Mouse (Mus musculus) heart, embryonic 15.5 days (tissue): ENCODE measurements around the gene Mettl3. TPM values are rescaled to one million over a fixed set of nuclear protein-coding genes. Genes with fewer than 3 reads are reported as not detected.
"Not testable (repeated sequence)": the region's sequence is repeated elsewhere in the genome, so short reads cannot be mapped to it uniquely, and the experiment has no call there.

ENCODE experiments used
- ATAC-seq: fragments of 200-750 bp; cut with Nextera tagmentation; replicated peaks from 2 replicates; pipeline ENCODE4 v1.8.0; 2017; ENCODE audit warnings: low read depth, moderate TSS enrichment; ENCODE audit not compliant: insufficient number of reproducible peaks, insufficient read depth, low FRiP score
- H3K27ac ChIP-seq: fragments of 300-500 bp; sonication (generic); 2 replicates; pipeline ENCODE4 v1.5.1; 2015; ENCODE audit warnings: mild to moderate bottlenecking, inconsistent platforms
- H3K27me3 ChIP-seq: fragments of 300-500 bp; sonication (generic); 2 replicates; pipeline ENCODE4 v1.6.1; 2015; ENCODE audit warnings: inconsistent platforms
- H3K36me3 ChIP-seq: fragments of 300-500 bp; sonication (generic); 2 replicates; pipeline ENCODE4 v1.6.1; 2015; ENCODE audit warnings: mild to moderate bottlenecking, inconsistent platforms
- H3K4me1 ChIP-seq: fragments of 300-500 bp; sonication (generic); replicated peaks from 2 replicates; pipeline ENCODE4 v1.6.1; 2015; ENCODE audit warnings: inconsistent platforms
- H3K4me2 ChIP-seq: fragments of 300-500 bp; sonication (generic); 2 replicates; pipeline ENCODE4 v1.6.1; 2015; ENCODE audit warnings: inconsistent platforms, mild to moderate bottlenecking, moderate library complexity
- H3K4me3 ChIP-seq: fragments of 300-500 bp; sonication (generic); 2 replicates; pipeline ENCODE4 v1.5.1; 2015; ENCODE audit warnings: mild to moderate bottlenecking, inconsistent platforms
- H3K9ac ChIP-seq: fragments of 300-500 bp; sonication (generic); 2 replicates; pipeline ENCODE4 v1.6.1; 2015; ENCODE audit warnings: mild to moderate bottlenecking, inconsistent platforms
- H3K9me3 ChIP-seq: fragments of 300-500 bp; sonication (generic); replicated peaks from 2 replicates; pipeline ENCODE4 v1.6.1; 2016; ENCODE audit warnings: inconsistent platforms
- WGBS: fragments of 180-500 bp; shearing (Covaris S2); methylation state at CpG from one replicate; pipeline ENCODE4 v1.1.7; 2015; ENCODE audit warnings: mixed read lengths; 5-methylcytosine and 5-hydroxymethylcytosine counted together
- polyA plus RNA-seq: library from polyadenylated mRNA; unstranded; fragments of >200 nt; fragmentation: Nextera tagmentation; extraction: Ambion mirVana; gene quantifications from 2 replicates; pipeline ENCODE4 v1.2.1, GENCODE M21; 2015

The Mettl3 gene
- polyA plus RNA-seq, 1 experiment from 2014 or later = 23.5 TPM

DNA sequence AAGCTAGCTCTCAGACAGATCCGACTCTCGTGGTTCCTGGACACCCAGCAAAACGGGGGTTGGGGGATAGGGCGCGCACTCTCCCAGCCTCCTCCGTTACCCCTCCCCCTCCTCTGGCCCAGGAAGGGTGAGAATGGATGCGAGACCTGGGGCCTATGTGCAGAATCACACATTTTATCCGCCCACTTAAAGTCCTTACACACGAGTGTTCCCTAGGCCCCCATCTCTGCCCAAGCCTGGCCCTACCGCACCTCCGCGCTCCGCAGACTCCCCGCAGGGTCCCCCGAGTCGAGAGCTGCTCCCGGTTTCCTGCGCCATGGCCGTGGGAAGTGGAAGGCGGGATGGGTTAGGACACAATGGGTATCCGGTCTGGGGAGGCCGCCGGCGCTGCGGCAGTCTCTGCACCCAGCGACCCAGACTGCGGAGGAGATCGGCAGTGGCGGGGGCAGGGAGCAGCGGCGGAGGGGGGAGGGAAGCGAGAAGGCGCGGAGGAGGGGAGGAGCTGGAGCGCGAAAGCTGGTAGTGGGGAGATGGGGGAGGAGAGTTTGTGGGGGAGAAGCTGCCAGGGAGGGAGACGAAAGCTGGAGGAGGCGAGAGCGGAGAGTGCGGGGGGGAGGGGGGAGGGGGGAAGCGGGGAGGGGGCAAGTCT, 11.0 kb upstream of the Mettl3 start:
- peak; percentile 81 for ATAC-seq
- under 1% methylated on average over 34 of the region's 41 CpGs for WGBS

DNA sequence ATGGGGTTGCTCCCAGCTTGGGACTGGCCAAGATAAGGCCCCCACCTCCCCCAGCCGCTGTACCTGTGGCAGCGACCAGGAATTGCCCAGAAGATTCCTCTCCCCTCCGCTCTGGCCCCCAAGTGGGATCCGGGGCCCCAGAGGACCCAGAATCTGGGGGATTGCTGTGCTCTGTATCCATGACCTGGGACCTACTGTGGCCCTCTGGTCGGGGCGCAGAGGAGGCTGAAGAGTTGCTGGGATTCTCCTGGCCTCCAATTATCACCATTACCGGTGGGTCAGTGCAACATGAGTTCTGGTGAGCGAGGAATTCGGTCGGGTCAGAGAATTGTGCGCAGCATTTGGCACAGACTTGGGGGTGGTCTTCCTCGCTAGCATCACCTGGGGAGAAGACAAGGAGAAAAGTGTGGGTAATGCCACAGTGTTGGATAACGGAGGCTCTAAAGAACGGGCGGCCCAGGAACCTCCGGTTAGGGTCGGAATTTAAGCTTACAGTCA, 10.4 kb upstream of the Mettl3 start:
- WGBS = 3% methylated on average over 17 of the region's 17 CpGs

More for the DNA sequence above, 11.0 kb upstream of the Mettl3 start:
- Histone ChIP-seq H3K9ac (peak overlapping the region; percentile 84), H3K9me3 (no peaks in the 10 kb centered on the region), H3K27me3 (no peaks in the 10 kb centered on the region), H3K4me2 (peak overlapping the region; percentile 78), H3K4me1 (peaks cover 24% of the 10 kb centered on the region), H3K4me3 (peak overlapping the region; percentile 93), H3K36me3 (peaks cover 27% of the 10 kb centered on the region), H3K27ac (peak overlapping the region; percentile 86)

GRCm38 (mm10) chr14:52314808-52315150, 9.9 kb upstream of the Mettl3 start:
- Histone ChIP-seq H3K9me3 (no peaks in the 10 kb centered on the region), H3K4me3 (peak overlapping the region; percentile 93), H3K4me1 (peaks cover 24% of the 10 kb centered on the region), H3K9ac (peak overlapping the region; percentile 84; the same call in 1 of the 2 replicates), H3K36me3 (peaks cover 31% of the 10 kb centered on the region), H3K4me2 (peak overlapping the region; percentile 78), H3K27ac (no peak overlapping the region), H3K27me3 (no peaks in the 10 kb centered on the region)
- 57% methylated on average over 8 of the region's 8 CpGs for WGBS
- no peak for ATAC-seq

More for the DNA sequence above, 10.4 kb upstream of the Mettl3 start:
- Histone ChIP-seq H3K36me3 (peaks cover 31% of the 10 kb centered on the region), H3K4me3 (peak overlapping the region; percentile 93), H3K9ac (peak overlapping the region; percentile 84), H3K27ac (peak overlapping the region; percentile 86), H3K4me1 (peaks cover 24% of the 10 kb centered on the region), H3K4me2 (peak overlapping the region; percentile 78), H3K27me3 (no peaks in the 10 kb centered on the region), H3K9me3 (no peaks in the 10 kb centered on the region)
- ATAC-seq = peak; percentile 8; the same call in 1 of the 2 replicates

DNA sequence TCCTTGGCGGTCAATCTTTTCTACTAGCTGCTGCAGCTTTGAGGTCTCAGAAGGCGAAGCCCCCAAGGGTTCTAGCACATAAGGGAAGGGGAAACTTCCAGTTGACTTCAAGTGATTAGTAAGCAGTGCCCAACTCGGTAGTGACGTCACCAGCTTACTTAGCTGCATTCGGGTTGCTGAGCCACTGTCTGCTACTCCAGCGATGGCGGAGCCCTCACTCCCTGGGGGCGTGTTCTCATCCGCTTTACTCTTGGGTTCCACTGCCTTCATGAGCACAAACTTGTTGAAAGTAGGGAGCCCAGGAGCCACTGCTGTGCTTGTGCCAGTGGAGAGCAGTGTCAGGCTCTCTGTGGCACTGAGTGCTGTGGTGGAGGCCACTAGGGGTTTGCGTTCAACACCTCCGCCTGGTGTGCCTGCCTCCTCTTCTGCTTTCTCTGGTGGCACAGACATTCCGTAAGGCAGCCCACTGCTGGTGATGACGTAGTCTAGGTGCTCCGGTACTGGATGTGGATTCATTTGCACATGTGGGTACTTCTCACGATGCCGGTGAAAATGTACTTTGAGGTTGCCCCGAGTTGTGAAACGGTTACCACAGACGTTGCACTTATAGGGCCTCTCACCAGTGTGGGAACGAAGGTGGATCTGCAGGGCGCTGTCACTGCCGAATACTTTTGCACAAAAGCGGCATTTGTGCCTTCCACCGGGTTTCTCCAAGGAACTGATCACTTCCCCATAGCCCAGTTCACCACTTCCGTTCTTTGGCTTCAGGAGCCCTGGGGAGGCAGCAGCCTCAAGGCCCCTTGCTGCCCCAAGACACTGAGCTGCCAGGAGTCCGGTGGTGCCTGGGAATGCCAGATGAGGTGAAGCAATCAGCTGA, 9.2 kb upstream of the Mettl3 start:
- 80% methylated on average over 26 of the region's 26 CpGs for WGBS
- Histone ChIP-seq H3K4me3 (peak overlapping the region; percentile 93; the same call in 1 of the 2 replicates), H3K9ac (no peak overlapping the region), H3K27me3 (no peaks in the 10 kb centered on the region), H3K4me2 (peak overlapping the region; percentile 78), H3K27ac (no peak overlapping the region), H3K36me3 (peaks cover 31% of the 10 kb centered on the region), H3K4me1 (peaks cover 24% of the 10 kb centered on the region), H3K9me3 (no peaks in the 10 kb centered on the region)
- ATAC-seq = no peak

- ATAC-seq = no peak
- 90% methylated on average over 2 of the region's 2 CpGs for WGBS
Measured at GRCm38 (mm10) chr14:52310906-52311305, 6.0 kb upstream of the Mettl3 start.

GRCm38 (mm10) chr14:52310343-52310742, 5.4 kb upstream of the Mettl3 start:
- H3K36me3 ChIP-seq = peaks cover 31% of the 10 kb centered on the region
- not testable (repeated sequence) for H3K27me3 ChIP-seq, H3K9me3 ChIP-seq, H3K4me3 ChIP-seq, H3K27ac ChIP-seq, H3K9ac ChIP-seq, H3K4me2 ChIP-seq, ATAC-seq
- 89% methylated on average over 6 of the region's 6 CpGs for WGBS
- peaks cover 20% of the 10 kb centered on the region for H3K4me1 ChIP-seq

More at GRCm38 (mm10) chr14:52310906-52311305, 6.0 kb upstream of the Mettl3 start:
- no peaks in the 10 kb centered on the region for H3K27me3 ChIP-seq
- peaks cover 21% of the 10 kb centered on the region for H3K4me1 ChIP-seq
- no peak overlapping the region for H3K4me3 ChIP-seq
- no peak overlapping the region for H3K27ac ChIP-seq
- H3K4me2 ChIP-seq = no peak overlapping the region
- H3K9me3 ChIP-seq = no peaks in the 10 kb centered on the region
- H3K9ac ChIP-seq = no peak overlapping the region
- peaks cover 31% of the 10 kb centered on the region for H3K36me3 ChIP-seq

- Histone ChIP-seq H3K36me3 (peaks cover 4% of the 10 kb centered on the region; the same call in 1 of the 2 replicates), H3K4me2 (no peak overlapping the region), H3K4me3 (no peak overlapping the region), H3K4me1 (peaks cover 4% of the 10 kb centered on the region), H3K27me3 (no peaks in the 10 kb centered on the region), H3K9ac (no peak overlapping the region), H3K27ac (no peak overlapping the region), H3K9me3 (no peaks in the 10 kb centered on the region)
- 95% methylated on average over 2 of the region's 2 CpGs for WGBS
- no peak for ATAC-seq
Measured at GRCm38 (mm10) chr14:52306100-52306499, 1.2 kb upstream of the Mettl3 start.

GRCm38 (mm10) chr14:52303517-52303916, 1.4 kb downstream of the Mettl3 start:
- H3K4me1 ChIP-seq, H3K9ac ChIP-seq, H3K4me3 ChIP-seq, H3K4me2 ChIP-seq, H3K9me3 ChIP-seq, H3K27ac ChIP-seq, ATAC-seq, H3K27me3 ChIP-seq: not testable (repeated sequence)
- H3K36me3 ChIP-seq = peaks cover 17% of the 10 kb centered on the region
- 95% methylated on average over 3 of the region's 3 CpGs for WGBS

DNA sequence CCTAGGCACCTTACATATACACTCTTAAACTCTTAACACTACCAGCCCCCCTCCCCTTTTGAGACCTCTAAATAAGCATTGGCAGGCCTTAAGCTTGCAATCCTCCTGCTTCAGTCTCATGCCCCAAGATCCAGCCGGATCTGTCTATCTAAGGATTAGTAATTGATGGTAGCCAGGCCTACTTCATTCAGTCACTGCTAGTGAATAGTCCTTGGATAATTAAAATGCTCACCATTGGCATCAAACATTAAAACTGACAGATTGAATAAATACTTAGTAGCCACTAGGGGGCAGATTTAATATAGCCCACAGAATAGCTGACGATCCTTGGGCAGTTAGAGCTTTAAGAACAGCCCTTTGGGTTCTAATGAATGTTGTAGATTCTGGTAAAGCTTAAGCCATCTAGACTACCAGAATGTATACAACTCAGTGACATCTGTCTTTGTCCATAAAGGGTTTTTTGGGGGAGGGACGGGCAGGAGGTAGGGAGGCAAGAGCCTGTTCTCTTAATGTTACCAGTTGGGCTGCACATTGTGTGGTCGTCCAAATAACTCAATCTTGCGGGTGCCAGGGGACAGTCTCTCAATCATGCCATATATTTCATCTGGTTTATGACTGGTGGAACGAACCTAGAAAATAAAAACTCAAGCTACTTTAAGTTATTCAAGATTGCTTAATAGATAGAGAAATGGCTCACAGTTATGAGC, 9.2 kb downstream of the Mettl3 start:
- Histone ChIP-seq H3K27me3 (no peaks in the 10 kb centered on the region), H3K4me2 (no peak overlapping the region), H3K4me3 (no peak overlapping the region), H3K9me3 (no peaks in the 10 kb centered on the region), H3K4me1 (no peaks in the 10 kb centered on the region), H3K9ac (no peak overlapping the region), H3K36me3 (peaks cover 86% of the 10 kb centered on the region), H3K27ac (no peak overlapping the region)
- 66% methylated on average over 6 of the region's 6 CpGs for WGBS
- ATAC-seq = no peak

DNA sequence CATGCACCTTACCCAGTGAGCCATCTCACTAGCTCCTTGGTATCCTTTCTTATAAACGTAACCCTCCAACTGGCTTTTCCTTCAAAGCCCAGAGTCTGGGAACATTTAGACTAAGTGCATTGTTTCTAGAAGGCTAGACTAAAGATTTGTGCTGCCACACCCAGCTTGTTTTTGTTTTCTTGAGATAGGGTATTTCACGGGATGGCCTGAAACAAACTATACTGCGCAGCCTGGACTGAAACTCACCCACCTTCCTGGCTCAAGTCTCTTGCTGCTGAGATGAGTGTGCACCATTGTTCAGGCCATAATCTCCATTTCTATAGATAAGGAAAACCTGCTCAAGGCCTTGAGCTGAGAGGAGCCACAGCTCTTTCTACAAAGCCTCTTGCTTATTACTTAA, 20.7 kb downstream of the Mettl3 start:
- no peak overlapping the region for H3K4me3 ChIP-seq
- H3K4me1 ChIP-seq = peaks cover 7% of the 10 kb centered on the region
- ATAC-seq = no peak
- no peaks in the 10 kb centered on the region for H3K27me3 ChIP-seq
- WGBS = 80% methylated on average over 3 of the region's 3 CpGs
- H3K27ac ChIP-seq = no peak overlapping the region
- no peak overlapping the region for H3K4me2 ChIP-seq
- no peaks in the 10 kb centered on the region for H3K9me3 ChIP-seq
- H3K9ac ChIP-seq = no peak overlapping the region
- H3K36me3 ChIP-seq = peaks cover 30% of the 10 kb centered on the region

GRCm38 (mm10) chr14:52283629-52284028, 21.3 kb downstream of the Mettl3 start:
- Histone ChIP-seq H3K4me2 (no peak overlapping the region), H3K9me3 (no peaks in the 10 kb centered on the region), H3K27ac (no peak overlapping the region), H3K4me1 (peaks cover 7% of the 10 kb centered on the region), H3K4me3 (no peak overlapping the region), H3K9ac (no peak overlapping the region), H3K27me3 (no peaks in the 10 kb centered on the region), H3K36me3 (peaks cover 27% of the 10 kb centered on the region)
- WGBS = 88% methylated on average over 5 of the region's 5 CpGs
- no peak for ATAC-seq
